Mouse (Mus musculus): ENCODE results near the gene Cabp7. TPM values are rescaled to one million over a fixed set of nuclear protein-coding genes. Genes with fewer than 3 reads are reported as not detected.

Cabp7 gene
- total and polyA plus RNA-seq, 2 experiments = not detected

DNA sequence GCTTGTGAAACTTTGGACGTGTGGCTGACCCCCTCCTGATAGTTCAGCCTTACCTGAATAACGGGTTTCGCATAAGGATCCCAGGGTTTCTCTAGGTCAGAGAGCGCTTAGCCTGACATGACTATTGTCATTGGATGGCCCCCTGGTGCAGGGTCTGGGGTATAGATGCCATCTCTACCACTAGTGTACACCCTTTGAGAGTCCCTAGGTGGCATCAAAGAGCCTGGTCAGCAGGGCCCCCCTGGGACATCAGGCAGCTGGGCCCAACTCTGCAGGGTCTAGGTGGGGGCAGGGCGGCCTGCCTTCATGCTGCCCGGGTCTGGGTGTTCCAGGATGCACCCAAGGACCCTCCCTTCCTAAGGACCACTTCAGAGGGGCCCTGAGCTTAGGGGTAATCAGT, 10.2 kb downstream of the Cabp7 start:
- H3K4me1 ChIP-seq (ENCODE audit: control insufficient read depth, insufficient read depth, low read length) = no peaks in the 10 kb centered on the region
- H3K9ac ChIP-seq (ENCODE audit: low read depth, low read length) = no peak overlapping the region
- H3K36me3 ChIP-seq (ENCODE audit: control insufficient read depth, insufficient read depth, low read length) = no peaks in the 10 kb centered on the region
- no peaks in the 10 kb centered on the region for H3K79me2 ChIP-seq (ENCODE audit: control insufficient read depth, insufficient read depth, low read length)
- WGBS = 76% methylated on average over 6 of the region's 6 CpGs
- no peak overlapping the region for H3K4me3 ChIP-seq (ENCODE audit: insufficient read depth, low read depth, low read length)
- TF ChIP-seq POLR2A (IDR thresholded peaks at IDR 0.05; ENCODE audit: extremely low read depth, insufficient read depth, low read length) (no peak), CTCF (IDR thresholded peaks at IDR 0.05; ENCODE audit: low read depth, low read length) (no peak)
- H3K27me3 ChIP-seq (ENCODE audit: control insufficient read depth, insufficient read depth, low read length) = no peaks in the 10 kb centered on the region
- no peak for DNase-seq (ENCODE audit: extremely low read depth, low read depth, low spot score)
- H3K27ac ChIP-seq (replicated peaks; ENCODE audit: insufficient read depth, low read depth, low read length) = no peak overlapping the region

DNA sequence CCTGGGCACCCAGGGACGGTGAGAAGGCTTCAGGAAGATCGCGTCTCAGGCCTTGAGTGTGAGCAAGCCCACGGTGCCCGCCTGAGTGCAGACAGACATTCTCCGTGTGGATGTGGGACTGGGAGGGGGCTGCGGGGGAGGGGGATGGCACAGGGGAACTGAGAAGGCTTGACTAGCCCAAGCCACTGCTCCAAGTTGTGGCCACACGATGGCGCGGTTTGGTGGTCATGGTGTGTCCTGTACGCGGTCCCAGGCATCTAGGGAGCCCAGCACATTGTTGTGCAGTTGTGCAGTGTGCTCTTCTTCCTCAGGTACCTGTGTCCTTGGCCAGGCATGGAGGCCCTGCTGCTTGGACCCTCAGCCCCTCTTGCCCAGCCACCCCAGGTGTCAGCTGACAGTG, 12.4 kb downstream of the Cabp7 start:
- Histone ChIP-seq H3K27me3 (ENCODE audit: control insufficient read depth, insufficient read depth, low read length) (no peaks in the 10 kb centered on the region), H3K4me1 (ENCODE audit: control insufficient read depth, insufficient read depth, low read length) (no peaks in the 10 kb centered on the region), H3K9ac (ENCODE audit: low read depth, low read length) (no peak overlapping the region), H3K4me3 (ENCODE audit: insufficient read depth, low read depth, low read length) (no peak overlapping the region), H3K27ac (replicated peaks; ENCODE audit: insufficient read depth, low read depth, low read length) (no peak overlapping the region), H3K79me2 (ENCODE audit: control insufficient read depth, insufficient read depth, low read length) (no peaks in the 10 kb centered on the region), H3K36me3 (ENCODE audit: control insufficient read depth, insufficient read depth, low read length) (no peaks in the 10 kb centered on the region)
- 59% methylated on average over 12 of the region's 12 CpGs for WGBS
- DNase-seq (ENCODE audit: extremely low read depth, low read depth, low spot score) = no peak
- no peak for TF ChIP-seq POLR2A (IDR thresholded peaks at IDR 0.05; ENCODE audit: extremely low read depth, insufficient read depth, low read length)
- no peak for TF ChIP-seq CTCF (IDR thresholded peaks at IDR 0.05; ENCODE audit: low read depth, low read length)

DNA sequence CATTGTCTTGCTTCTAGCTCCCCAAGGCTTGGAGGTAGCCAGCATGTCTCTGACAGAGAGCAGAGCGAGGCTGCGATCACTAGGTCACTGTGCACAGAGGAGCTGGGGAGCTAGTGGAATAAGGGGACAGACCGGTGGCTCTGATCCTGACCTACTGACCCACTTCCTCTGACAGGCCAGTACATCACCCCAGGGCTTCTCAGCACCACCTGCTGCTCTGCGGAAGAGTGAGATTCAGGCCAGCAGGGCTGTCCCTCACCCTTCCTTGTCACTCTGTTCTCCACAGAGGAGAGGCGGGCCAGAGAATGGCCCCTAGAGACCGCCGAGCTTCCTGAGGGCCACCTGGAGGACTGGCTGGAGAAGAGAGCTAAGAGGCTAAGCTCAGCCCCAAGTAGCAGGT, 14.8 kb downstream of the Cabp7 start:
- Histone ChIP-seq H3K27ac (replicated peaks; ENCODE audit: insufficient read depth, low read depth, low read length) (no peak overlapping the region), H3K4me3 (ENCODE audit: insufficient read depth, low read depth, low read length) (no peak overlapping the region), H3K79me2 (ENCODE audit: control insufficient read depth, insufficient read depth, low read length) (no peaks in the 10 kb centered on the region), H3K4me1 (ENCODE audit: control insufficient read depth, insufficient read depth, low read length) (no peaks in the 10 kb centered on the region), H3K9ac (ENCODE audit: low read depth, low read length) (no peak overlapping the region), H3K36me3 (ENCODE audit: control insufficient read depth, insufficient read depth, low read length) (no peaks in the 10 kb centered on the region), H3K27me3 (ENCODE audit: control insufficient read depth, insufficient read depth, low read length) (no peaks in the 10 kb centered on the region)
- WGBS = 90% methylated on average over 7 of the region's 7 CpGs
- TF ChIP-seq CTCF (IDR thresholded peaks at IDR 0.05; ENCODE audit: low read depth, low read length) = no peak
- no peak for TF ChIP-seq POLR2A (IDR thresholded peaks at IDR 0.05; ENCODE audit: extremely low read depth, insufficient read depth, low read length)
- no peak for DNase-seq (ENCODE audit: extremely low read depth, low read depth, low spot score)

DNA sequence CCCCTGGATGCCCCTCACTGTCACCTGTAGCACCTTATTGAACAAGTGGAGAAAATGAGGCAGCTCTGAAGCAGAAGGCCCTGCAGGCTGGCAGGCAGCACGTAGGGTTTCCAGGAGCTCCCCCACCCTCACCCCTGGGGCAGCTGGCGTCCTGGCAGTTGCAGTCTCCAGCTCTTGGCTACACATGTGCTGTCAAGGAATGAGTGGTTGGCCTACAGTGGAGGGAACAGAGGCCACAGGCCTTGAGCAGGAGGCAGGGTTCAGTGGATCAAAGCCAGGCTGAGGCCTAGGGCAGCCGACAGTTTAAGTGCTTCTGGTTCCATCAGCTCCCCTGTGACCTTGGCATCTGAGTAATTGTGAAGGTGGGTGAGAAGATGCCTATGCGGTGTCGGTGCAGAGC, 15.7 kb downstream of the Cabp7 start:
- DNase-seq (ENCODE audit: extremely low read depth, low read depth, low spot score) = no peak
- Histone ChIP-seq H3K79me2 (ENCODE audit: control insufficient read depth, insufficient read depth, low read length) (no peaks in the 10 kb centered on the region), H3K27ac (replicated peaks; ENCODE audit: insufficient read depth, low read depth, low read length) (no peak overlapping the region), H3K27me3 (ENCODE audit: control insufficient read depth, insufficient read depth, low read length) (no peaks in the 10 kb centered on the region), H3K9ac (ENCODE audit: low read depth, low read length) (no peak overlapping the region), H3K4me1 (ENCODE audit: control insufficient read depth, insufficient read depth, low read length) (no peaks in the 10 kb centered on the region), H3K36me3 (ENCODE audit: control insufficient read depth, insufficient read depth, low read length) (no peaks in the 10 kb centered on the region), H3K4me3 (ENCODE audit: insufficient read depth, low read depth, low read length) (no peak overlapping the region)
- 89% methylated on average over 5 of the region's 5 CpGs for WGBS
- no peak for TF ChIP-seq CTCF (IDR thresholded peaks at IDR 0.05; ENCODE audit: low read depth, low read length)
- TF ChIP-seq POLR2A (IDR thresholded peaks at IDR 0.05; ENCODE audit: extremely low read depth, insufficient read depth, low read length) = no peak

DNA sequence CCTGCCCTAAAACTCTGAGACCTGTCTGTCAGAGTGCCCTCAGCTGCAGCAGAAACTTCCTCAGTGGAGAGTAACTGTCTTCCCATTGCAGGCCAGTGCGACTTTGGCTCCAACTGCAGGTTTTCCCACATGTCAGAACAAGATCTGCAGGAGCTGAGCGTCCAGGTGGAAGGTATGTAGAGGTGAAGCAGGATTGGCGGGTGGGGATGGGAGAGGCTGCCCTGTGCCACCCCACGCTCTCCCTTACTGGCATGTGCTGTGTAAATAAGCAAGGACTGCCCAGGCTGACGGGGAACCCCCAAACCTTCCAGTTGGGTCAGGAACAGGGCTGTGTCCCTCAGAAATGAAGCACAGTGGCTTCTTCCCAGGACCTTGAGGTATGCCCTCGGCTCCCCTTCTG, 16.5 kb downstream of the Cabp7 start:
- Histone ChIP-seq H3K27me3 (ENCODE audit: control insufficient read depth, insufficient read depth, low read length) (no peaks in the 10 kb centered on the region), H3K27ac (replicated peaks; ENCODE audit: insufficient read depth, low read depth, low read length) (no peak overlapping the region), H3K36me3 (ENCODE audit: control insufficient read depth, insufficient read depth, low read length) (no peaks in the 10 kb centered on the region), H3K4me3 (ENCODE audit: insufficient read depth, low read depth, low read length) (no peak overlapping the region), H3K9ac (ENCODE audit: low read depth, low read length) (no peak overlapping the region), H3K79me2 (ENCODE audit: control insufficient read depth, insufficient read depth, low read length) (no peaks in the 10 kb centered on the region), H3K4me1 (ENCODE audit: control insufficient read depth, insufficient read depth, low read length) (no peaks in the 10 kb centered on the region)
- TF ChIP-seq POLR2A (IDR thresholded peaks at IDR 0.05; ENCODE audit: extremely low read depth, insufficient read depth, low read length) = no peak
- no peak for TF ChIP-seq CTCF (IDR thresholded peaks at IDR 0.05; ENCODE audit: low read depth, low read length)
- 89% methylated on average over 6 of the region's 6 CpGs for WGBS
- DNase-seq (ENCODE audit: extremely low read depth, low read depth, low spot score) = no peak

DNA sequence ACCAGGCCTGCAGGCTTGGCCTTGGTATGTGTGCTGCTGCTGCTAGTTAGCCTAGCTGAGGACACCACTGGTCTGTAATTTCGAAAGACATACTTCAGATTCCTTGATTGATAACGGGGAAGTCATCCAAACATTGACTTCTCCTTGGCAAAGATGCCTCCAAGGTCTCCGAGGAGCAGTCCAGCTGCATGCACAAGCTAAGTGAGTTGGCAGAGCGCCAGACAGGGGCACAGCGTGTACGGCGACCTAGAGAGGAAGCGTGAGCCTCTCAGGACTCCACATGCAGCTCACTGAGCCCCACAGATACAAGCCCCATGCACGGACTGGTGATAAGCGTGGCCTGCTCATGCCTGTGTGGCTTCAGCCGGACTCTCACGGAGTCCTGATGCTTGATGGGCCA, 17.0 kb downstream of the Cabp7 start:
- H3K4me1 ChIP-seq (ENCODE audit: control insufficient read depth, insufficient read depth, low read length) = no peaks in the 10 kb centered on the region
- H3K9ac ChIP-seq (ENCODE audit: low read depth, low read length) = no peak overlapping the region
- no peaks in the 10 kb centered on the region for H3K36me3 ChIP-seq (ENCODE audit: control insufficient read depth, insufficient read depth, low read length)
- H3K27me3 ChIP-seq (ENCODE audit: control insufficient read depth, insufficient read depth, low read length) = no peaks in the 10 kb centered on the region
- no peaks in the 10 kb centered on the region for H3K79me2 ChIP-seq (ENCODE audit: control insufficient read depth, insufficient read depth, low read length)
- DNase-seq (ENCODE audit: extremely low read depth, low read depth, low spot score) = no peak
- H3K4me3 ChIP-seq (ENCODE audit: insufficient read depth, low read depth, low read length) = no peak overlapping the region
- no peak for TF ChIP-seq CTCF (IDR thresholded peaks at IDR 0.05; ENCODE audit: low read depth, low read length)
- TF ChIP-seq POLR2A (IDR thresholded peaks at IDR 0.05; ENCODE audit: extremely low read depth, insufficient read depth, low read length) = no peak
- 68% methylated on average over 12 of the region's 12 CpGs for WGBS
- no peak overlapping the region for H3K27ac ChIP-seq (replicated peaks; ENCODE audit: insufficient read depth, low read depth, low read length)

Data from liver, adult 2 months (tissue).